Mouse (Mus musculus): ENCODE measurements at regions not wholly inside any gene's neighbourhood (a gene's known extent, or its start where the extent isn't known, plus 50 kb on each side); places are given as distances from the start of the nearest gene placed in this dataset.

- Histone ChIP-seq H3K27me3 (ENCODE audit: control insufficient read depth, insufficient read depth, low read depth, low read length) (no peaks in the 10 kb centered on the region), H3K27ac (ENCODE audit: low read length) (no peak overlapping the region), H3K9ac (ENCODE audit: low read length) (no peak overlapping the region), H3K4me2 (ENCODE audit: low read depth, low read length) (no peak overlapping the region), H3K9me3 (ENCODE audit: control insufficient read depth, low read length) (no peaks in the 10 kb centered on the region), H3K4me3 (ENCODE audit: low read length) (no peak overlapping the region), H3K4me1 (replicated peaks; ENCODE audit: control insufficient read depth, insufficient read depth, low read length) (peaks cover 9% of the 10 kb centered on the region), H3K36me3 (ENCODE audit: control insufficient read depth, insufficient read depth, low read length) (no peaks in the 10 kb centered on the region)
- no peak for ATAC-seq (ENCODE audit: low read depth)
- 63% methylated on average over 3 of the region's 3 CpGs for WGBS
Observed at GRCm38 (mm10) chr17:83902523-83902922, 54.8 kb upstream of the Haao start.

GRCm38 (mm10) chr17:83902091-83902490, 54.3 kb upstream of the Haao start:
- WGBS: 52% methylated on average over 6 of the region's 6 CpGs
- no peaks in the 10 kb centered on the region for H3K27me3 ChIP-seq (ENCODE audit: control insufficient read depth, insufficient read depth, low read depth, low read length)
- no peak overlapping the region for H3K27ac ChIP-seq (ENCODE audit: low read length)
- no peak for ATAC-seq (ENCODE audit: low read depth)
- no peaks in the 10 kb centered on the region for H3K36me3 ChIP-seq (ENCODE audit: control insufficient read depth, insufficient read depth, low read length)
- no peak overlapping the region for H3K9ac ChIP-seq (ENCODE audit: low read length)
- H3K4me1 ChIP-seq (replicated peaks; ENCODE audit: control insufficient read depth, insufficient read depth, low read length): peaks cover 11% of the 10 kb centered on the region
- no peak overlapping the region for H3K4me2 ChIP-seq (ENCODE audit: low read depth, low read length)
- H3K9me3 ChIP-seq (ENCODE audit: control insufficient read depth, low read length): no peaks in the 10 kb centered on the region
- no peak overlapping the region for H3K4me3 ChIP-seq (ENCODE audit: low read length)

GRCm38 (mm10) chr17:83899588-83900152, 51.9 kb upstream of the Haao start:
- no peak overlapping the region for H3K9ac ChIP-seq (ENCODE audit: low read length)

GRCm38 (mm10) chr17:83898531-83898930, 50.8 kb upstream of the Haao start:
- H3K27ac ChIP-seq (ENCODE audit: low read length): no peak overlapping the region
- WGBS: 91% methylated on average over 5 of the region's 5 CpGs

More at GRCm38 (mm10) chr17:83899588-83900152, 51.9 kb upstream of the Haao start:
- no peak overlapping the region for H3K27ac ChIP-seq (ENCODE audit: low read length)
- no peak overlapping the region for H3K4me3 ChIP-seq (ENCODE audit: low read length)
- no peaks in the 10 kb centered on the region for H3K36me3 ChIP-seq (ENCODE audit: control insufficient read depth, insufficient read depth, low read length)
- peaks cover 18% of the 10 kb centered on the region for H3K4me1 ChIP-seq (replicated peaks; ENCODE audit: control insufficient read depth, insufficient read depth, low read length)
- H3K27me3 ChIP-seq (ENCODE audit: control insufficient read depth, insufficient read depth, low read depth, low read length): no peaks in the 10 kb centered on the region
- 53% methylated on average over 7 of the region's 7 CpGs for WGBS
- H3K4me2 ChIP-seq (ENCODE audit: low read depth, low read length): no peak overlapping the region
- no peaks in the 10 kb centered on the region for H3K9me3 ChIP-seq (ENCODE audit: control insufficient read depth, low read length)
- ATAC-seq (ENCODE audit: low read depth): peak; percentile 19; the same call in 1 of the 2 replicates

More at GRCm38 (mm10) chr17:83898531-83898930, 50.8 kb upstream of the Haao start:
- no peak for ATAC-seq (ENCODE audit: low read depth)
- Histone ChIP-seq H3K9me3 (ENCODE audit: control insufficient read depth, low read length) (no peaks in the 10 kb centered on the region), H3K4me2 (ENCODE audit: low read depth, low read length) (no peak overlapping the region), H3K4me1 (replicated peaks; ENCODE audit: control insufficient read depth, insufficient read depth, low read length) (peaks cover 15% of the 10 kb centered on the region), H3K27me3 (ENCODE audit: control insufficient read depth, insufficient read depth, low read depth, low read length) (no peaks in the 10 kb centered on the region), H3K4me3 (ENCODE audit: low read length) (no peak overlapping the region), H3K36me3 (ENCODE audit: control insufficient read depth, insufficient read depth, low read length) (no peaks in the 10 kb centered on the region), H3K9ac (ENCODE audit: low read length) (no peak overlapping the region)
